Mouse (Mus musculus) embryo, embryonic 9.5 days (tissue): ENCODE measurements at regions not wholly inside any gene's neighbourhood (a gene's known extent, or its start where the extent isn't known, plus 50 kb on each side); places are given as distances from the start of the nearest gene placed in this dataset.

ENCODE experiments used
- DNase-seq: peaks from one replicate; pipeline ENCODE4 v3.0.0-alpha.2; 2017; ENCODE audit errors: extremely low spot score

DNA sequence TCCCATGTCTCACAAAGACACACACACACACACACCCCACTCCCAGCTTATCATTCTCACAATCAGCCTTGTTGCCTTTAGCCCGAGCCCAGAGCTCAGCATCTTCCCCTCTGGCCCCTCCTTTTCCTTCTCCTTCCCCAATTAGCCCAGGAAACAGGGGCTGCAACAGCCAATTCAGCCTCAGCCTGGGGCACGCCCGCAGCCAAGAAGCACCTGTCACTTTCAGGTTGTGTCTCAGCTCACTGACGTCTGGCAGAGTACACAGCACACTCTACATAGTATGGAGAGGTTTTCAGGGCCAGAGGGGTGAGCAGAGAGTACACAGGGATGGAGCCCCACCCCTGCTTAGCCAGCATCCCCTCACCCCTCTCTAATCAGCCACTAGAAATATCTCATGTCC, 106.4 kb downstream of the Plxna1 start:
- DNase-seq = no peak

DNA sequence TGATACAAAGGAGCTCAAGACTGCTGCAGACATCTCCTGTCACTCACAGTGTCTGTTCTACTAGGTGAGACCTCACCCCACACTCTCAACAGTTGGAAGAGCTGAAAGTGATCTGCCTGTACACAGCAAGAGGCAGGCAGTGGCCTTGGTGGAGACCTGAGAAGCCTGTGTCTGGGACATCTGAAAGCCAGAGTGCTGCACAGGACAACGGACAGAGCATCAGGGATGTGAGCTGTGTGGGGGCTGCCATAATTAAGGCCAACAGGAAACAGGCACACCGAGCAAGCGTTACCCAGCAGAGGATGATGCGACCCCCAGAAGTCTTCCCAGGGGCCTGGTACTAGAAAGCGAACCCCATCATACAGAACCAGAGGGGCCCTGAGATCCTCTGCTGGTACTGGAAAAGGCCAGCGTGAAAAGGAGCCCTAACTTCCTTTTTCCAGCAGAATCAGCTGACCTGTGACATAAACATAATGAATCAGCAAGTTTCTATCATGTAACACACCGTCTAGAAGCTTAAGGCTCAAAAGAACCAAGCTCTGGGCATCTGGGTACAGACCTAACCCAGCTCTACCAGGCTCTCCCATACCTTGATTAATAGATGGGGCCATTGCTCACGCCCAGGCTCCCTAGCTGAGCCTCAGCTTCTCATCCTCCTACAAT, 105.7 kb downstream of the Plxna1 start:
- no peak for DNase-seq

DNA sequence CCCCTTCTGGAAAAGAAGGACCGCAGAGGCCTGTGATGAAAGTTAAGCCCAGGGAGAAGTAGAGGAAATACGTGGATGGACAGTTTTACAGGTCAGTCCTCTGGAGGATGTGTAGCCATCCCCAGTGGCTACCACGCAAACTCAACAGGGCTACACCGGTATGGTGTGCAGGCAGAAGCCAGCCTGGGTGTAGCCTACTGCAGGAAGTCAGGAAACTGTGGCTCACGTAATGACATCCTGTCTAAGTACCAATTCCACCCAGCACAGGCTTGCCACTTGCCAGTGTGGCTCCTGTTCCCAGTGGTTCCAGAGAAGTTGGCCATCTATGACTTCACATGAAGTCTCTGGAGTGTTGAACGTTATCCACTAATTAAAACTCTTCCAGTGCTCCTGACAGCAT, 105.0 kb downstream of the Plxna1 start:
- DNase-seq = no peak

DNA sequence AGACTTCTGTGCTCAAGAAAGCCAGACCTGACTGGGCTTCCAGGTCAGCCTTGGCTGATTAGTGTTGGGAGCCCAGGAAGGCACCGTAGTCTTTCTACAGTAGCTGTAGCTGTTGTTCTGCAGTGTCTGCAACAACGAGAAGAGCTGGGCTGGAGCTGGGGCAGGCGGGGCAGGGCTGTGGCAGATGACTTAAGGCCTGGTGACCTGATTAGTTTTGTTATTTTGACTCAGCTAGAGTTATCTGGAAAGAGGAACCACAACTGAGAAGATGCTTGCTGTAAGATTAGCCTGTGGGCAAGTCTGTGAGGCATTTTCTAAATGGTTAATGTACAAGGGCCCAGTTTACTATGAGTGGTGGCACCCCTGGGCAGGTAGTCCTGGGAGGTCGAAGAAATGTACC, 104.3 kb downstream of the Plxna1 start:
- DNase-seq = no peak

DNA sequence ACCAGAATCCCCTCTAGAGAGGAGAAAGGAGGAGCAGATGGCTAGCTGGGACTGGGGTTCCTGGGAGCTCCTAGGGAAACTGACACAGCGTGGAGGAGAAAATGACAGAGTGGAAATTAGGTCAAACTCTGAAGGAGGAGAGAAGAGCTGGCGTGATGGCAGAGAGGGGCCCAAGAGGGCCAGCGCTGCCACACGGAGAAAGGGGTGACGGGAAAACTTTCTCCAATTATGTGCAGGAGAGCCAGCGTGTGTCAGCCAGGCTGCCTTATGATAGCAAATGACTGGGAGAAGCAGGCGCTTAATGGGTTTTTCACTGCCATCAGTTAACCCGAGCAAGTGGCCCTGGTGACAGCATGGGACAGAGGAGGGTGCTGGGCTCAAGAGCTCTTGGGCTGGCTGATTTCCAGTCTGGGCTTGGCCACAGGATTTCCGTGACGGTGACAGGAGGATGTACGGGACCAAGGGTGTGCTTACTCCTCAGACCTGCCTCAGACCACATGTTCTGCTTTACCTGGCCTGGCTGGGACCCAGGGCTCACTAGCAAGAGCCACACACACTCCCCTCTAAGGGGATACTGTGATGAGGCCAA, 102.9 kb downstream of the Plxna1 start:
- DNase-seq = no peak

DNA sequence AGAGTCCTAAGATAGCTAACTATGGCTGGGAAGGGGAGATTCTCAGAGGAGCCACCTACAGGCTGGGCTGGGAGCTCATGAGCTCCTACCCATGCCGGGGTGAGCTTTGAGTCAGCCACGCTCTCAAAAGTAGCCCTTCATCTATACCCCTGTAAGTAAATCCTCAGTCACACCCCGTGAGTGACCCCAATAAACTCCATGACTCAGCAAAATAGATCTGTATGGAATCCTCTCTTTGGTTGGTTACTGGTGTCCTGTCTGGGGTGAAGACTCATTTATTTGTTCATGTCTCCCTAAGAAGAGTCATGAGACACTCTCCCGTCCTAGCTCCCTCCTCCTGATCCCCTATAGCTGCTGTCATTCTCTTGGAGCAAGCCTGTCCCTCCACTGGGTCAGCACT, 99.5 kb downstream of the Plxna1 start:
- no peak for DNase-seq

DNA sequence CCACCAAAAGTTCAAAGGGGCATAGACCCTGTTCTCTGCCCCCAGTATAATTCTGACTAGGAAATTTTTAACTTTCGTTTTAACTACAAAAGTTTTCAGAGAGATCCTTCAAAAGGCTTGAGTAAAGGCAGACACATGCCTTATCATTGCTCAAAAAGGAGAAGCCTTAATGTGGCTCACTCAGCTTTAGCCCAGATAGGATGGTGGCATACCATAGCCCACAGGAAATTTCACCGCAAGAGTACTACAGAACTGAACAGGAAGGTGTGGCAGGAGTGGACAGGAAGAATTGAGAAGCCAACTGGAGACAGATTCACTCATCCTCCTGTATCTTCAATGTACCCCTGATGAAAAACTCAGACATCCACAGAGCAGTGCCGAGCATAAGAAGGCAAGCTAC, 97.1 kb downstream of the Plxna1 start:
- no peak for DNase-seq
